Mouse (Mus musculus) limb, embryonic 15.5 days (tissue): ENCODE data around the gene Pdzd7. TPM values are rescaled to one million over a fixed set of nuclear protein-coding genes. Genes with fewer than 3 reads are reported as not detected.
A peak's percentile ranks its signal among the peaks of the same experiment; 100 is the strongest.

Source experiments
- ATAC-seq: fragments of 200-750 bp; cut with Nextera tagmentation; 2 replicates; pipeline ENCODE4 v1.8.0; 2017; ENCODE audit warnings: low read depth, moderate TSS enrichment; ENCODE audit not compliant: insufficient number of reproducible peaks, low FRiP score, low TSS enrichment
- H3K27ac ChIP-seq: fragments of 300-500 bp; sonication (generic); 2 replicates; pipeline ENCODE4 v1.5.1; 2015; ENCODE audit warnings: moderate library complexity, mild to moderate bottlenecking, inconsistent platforms
- H3K27me3 ChIP-seq: fragments of 300-500 bp; sonication (generic); 2 replicates; pipeline ENCODE4 v1.6.1; 2015; ENCODE audit warnings: inconsistent platforms
- H3K36me3 ChIP-seq: fragments of 300-500 bp; sonication (generic); 2 replicates; pipeline ENCODE4 v1.6.1; 2015; ENCODE audit warnings: inconsistent platforms
- H3K4me1 ChIP-seq: fragments of 300-500 bp; sonication (generic); 2 replicates; pipeline ENCODE4 v1.6.1; 2015; ENCODE audit warnings: inconsistent platforms
- H3K4me2 ChIP-seq: fragments of 300-500 bp; sonication (generic); 2 replicates; pipeline ENCODE4 v1.6.1; 2015; ENCODE audit warnings: mild to moderate bottlenecking, inconsistent platforms
- H3K4me3 ChIP-seq: fragments of 300-500 bp; sonication (generic); 2 replicates; pipeline ENCODE4 v1.5.1; 2015; ENCODE audit warnings: mild to moderate bottlenecking, inconsistent platforms
- H3K9ac ChIP-seq: fragments of 300-500 bp; sonication (generic); 2 replicates; pipeline ENCODE4 v1.6.1; 2015; ENCODE audit warnings: inconsistent platforms
- H3K9me3 ChIP-seq: fragments of 300-500 bp; sonication (generic); 2 replicates; pipeline ENCODE4 v1.6.1; 2016; ENCODE audit warnings: inconsistent platforms
- WGBS: fragments of 180-500 bp; shearing (Covaris S2); methylation state at CpG from one replicate; pipeline ENCODE4 v1.1.7; 2015; 5-methylcytosine and 5-hydroxymethylcytosine counted together
- polyA plus RNA-seq: library from polyadenylated mRNA; unstranded; fragments of >200 nt; fragmentation: Nextera tagmentation; extraction: Ambion mirVana; gene quantifications from 2 replicates; pipeline ENCODE4 v1.2.1, GENCODE M21; 2015

The Pdzd7 gene
- polyA plus RNA-seq, 1 experiment from 2014 or later: 0.37 TPM

DNA sequence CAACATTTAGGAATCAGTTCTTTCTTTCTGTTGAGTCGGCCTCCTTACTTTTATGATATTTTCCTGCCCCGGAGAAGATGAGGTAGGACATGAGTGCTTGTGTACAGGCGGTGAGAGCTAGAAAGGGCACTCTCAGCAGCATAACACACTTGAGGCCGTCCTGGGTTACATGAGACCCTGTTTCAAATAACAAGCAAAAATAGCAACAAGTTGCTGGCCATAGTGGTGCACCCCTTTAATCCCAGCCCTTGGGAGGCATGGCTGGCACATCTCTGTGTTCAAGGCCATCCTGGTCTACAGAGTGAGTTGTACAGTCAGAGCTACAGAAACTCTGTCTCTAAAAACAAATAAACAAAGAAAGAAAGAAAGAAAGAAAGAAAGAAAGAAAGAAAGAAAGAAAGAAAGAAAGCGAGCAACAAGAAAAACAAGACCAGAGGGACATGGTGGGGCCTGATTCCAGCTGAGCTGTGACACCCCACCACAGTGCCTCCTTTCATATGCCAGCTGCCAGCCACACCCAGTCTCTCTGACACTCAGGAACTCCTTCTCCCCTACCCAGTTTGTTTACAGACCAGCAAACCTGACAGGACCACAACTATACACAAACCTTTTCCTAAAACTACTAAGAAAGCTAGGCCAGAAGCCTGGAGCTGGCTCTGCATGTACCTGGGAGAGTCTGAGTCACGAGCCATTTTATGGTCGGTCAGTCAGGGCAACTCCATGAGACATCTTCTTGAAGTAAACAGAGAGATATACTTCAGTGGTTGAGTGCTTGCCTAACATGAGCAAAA, 11.6 kb upstream of the Pdzd7 start:
- Histone ChIP-seq H3K4me3 (peak overlapping the region; percentile 56), H3K4me2 (peak overlapping the region; percentile 70), H3K4me1 (peaks cover 24% of the 10 kb centered on the region), H3K36me3 (peaks cover 32% of the 10 kb centered on the region), H3K27ac (peak overlapping the region; percentile 97), H3K9ac (0 out of 2 replicates have a peak overlapping the region, but pooled peaks have one; percentile 46), H3K9me3 (no peaks in the 10 kb centered on the region), H3K27me3 (no peaks in the 10 kb centered on the region)
- 66% methylated on average over 7 of the region's 7 CpGs for WGBS
- no peak for ATAC-seq

DNA sequence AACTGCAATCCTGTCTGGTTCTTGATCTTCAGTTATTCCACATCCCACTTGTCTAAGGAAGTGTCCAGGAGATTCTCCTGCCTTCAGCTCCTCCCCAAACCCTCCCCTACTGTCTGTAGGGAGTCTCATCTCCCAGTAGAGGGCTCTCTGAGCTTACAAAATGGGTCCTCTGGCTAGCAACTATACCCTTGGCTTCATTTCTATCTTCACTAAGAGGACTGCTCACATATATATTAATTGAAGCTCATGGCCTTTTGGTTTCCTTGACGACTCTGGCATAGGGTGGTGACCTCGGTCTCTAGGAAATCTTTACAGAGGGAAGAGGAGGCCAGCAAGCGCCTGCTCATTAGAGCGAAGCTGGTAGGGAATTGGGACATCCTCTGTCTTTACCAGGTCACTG, 10.8 kb upstream of the Pdzd7 start:
- H3K36me3 ChIP-seq: peaks cover 36% of the 10 kb centered on the region
- peaks cover 24% of the 10 kb centered on the region for H3K4me1 ChIP-seq
- WGBS: 47% methylated on average over 4 of the region's 4 CpGs
- H3K4me3 ChIP-seq: no peak overlapping the region
- no peaks in the 10 kb centered on the region for H3K27me3 ChIP-seq
- peak overlapping the region; percentile 97; the same call in 1 of the 2 replicates for H3K27ac ChIP-seq
- H3K4me2 ChIP-seq: 0 out of 2 replicates have a peak overlapping the region, but pooled peaks have one; percentile 12
- H3K9me3 ChIP-seq: no peaks in the 10 kb centered on the region
- no peak for ATAC-seq
- no peak overlapping the region for H3K9ac ChIP-seq

DNA sequence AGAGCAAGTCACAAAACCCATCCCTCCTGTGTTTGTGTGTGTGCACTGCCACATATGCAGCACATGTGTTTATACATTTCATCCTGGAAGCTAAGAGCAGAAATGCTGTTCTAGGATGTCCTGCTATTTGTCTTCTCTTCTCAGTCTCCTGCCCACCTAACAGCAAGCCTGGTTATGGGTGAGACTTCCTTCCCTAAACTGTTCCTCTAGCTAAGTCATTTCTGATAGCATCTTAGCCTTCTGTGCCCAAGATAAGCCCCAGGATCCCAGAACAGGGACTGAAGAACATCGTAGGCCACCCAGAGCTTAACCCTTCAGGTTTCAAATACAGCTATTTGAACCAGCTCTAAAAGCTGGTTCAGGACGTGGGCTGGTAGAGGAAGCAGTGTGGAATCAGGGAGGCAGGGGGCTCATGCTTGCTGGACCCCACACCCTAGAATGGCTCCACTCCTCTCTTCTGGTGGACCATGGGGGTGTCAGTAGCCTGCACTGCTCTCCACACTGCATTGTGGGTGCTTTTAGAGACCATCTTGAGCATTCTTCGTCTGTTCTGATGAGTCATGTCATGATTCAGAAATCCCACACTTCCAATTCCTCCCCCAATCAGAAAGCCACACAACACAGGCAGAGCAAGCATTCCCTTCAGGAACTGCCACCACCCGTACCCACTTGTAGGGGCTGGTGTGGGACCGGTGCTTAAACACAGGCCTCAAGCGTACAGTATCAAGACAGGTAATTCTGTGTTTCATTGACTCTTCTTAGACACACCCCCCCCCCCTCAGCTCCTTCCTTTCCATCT, 9.6 kb upstream of the Pdzd7 start:
- Histone ChIP-seq H3K4me2 (no peak overlapping the region), H3K9me3 (no peaks in the 10 kb centered on the region), H3K9ac (no peak overlapping the region), H3K4me3 (no peak overlapping the region), H3K4me1 (peaks cover 24% of the 10 kb centered on the region), H3K36me3 (peaks cover 45% of the 10 kb centered on the region), H3K27me3 (no peaks in the 10 kb centered on the region), H3K27ac (no peak overlapping the region)
- WGBS: 81% methylated on average over 6 of the region's 6 CpGs
- ATAC-seq: no peak

DNA sequence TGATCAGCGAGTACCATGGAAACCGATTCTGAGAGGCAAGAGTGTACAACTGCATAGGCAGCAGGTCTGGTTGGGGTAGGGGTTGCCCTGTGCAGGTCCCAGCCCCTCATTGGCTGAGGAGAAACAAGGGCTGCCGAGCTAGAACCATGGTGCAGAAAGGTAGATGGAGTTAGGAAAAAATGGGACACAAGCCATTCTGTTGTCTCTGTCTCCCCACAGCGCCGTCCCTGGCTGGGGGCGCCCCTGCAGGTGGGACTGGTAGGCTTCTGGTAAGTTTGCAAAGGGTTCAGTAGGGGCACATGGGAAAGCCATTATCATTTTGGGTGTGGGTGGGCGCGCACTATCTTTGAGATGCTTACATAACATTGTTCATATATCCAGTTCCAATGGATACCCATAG, 7.9 kb upstream of the Pdzd7 start:
- H3K9me3 ChIP-seq: no peaks in the 10 kb centered on the region
- H3K4me2 ChIP-seq: no peak overlapping the region
- H3K4me1 ChIP-seq: peaks cover 30% of the 10 kb centered on the region
- H3K9ac ChIP-seq: no peak overlapping the region
- no peak overlapping the region for H3K4me3 ChIP-seq
- peaks cover 52% of the 10 kb centered on the region for H3K36me3 ChIP-seq
- no peaks in the 10 kb centered on the region for H3K27me3 ChIP-seq
- no peak for ATAC-seq
- 89% methylated on average over 8 of the region's 8 CpGs for WGBS
- H3K27ac ChIP-seq: no peak overlapping the region

DNA sequence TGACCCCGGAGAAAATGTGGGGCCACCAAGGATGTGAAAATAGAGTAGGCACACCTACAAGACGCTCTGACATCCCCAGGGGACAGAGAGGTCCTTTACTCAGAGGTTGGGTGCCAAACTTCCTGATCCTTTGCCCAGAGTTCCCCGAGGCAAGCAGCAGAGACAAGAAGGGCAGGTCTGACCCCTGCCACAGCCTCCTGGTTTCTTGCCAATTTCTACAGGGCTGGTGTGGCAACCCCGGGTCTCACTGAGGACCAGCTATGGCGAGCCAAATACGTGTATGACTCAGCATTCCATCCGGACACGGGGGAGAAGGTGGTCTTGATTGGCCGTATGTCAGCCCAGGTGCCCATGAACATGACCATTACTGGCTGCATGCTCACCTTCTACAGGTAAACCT, 4.0 kb upstream of the Pdzd7 start:
- no peak for ATAC-seq
- no peak overlapping the region for H3K4me2 ChIP-seq

DNA sequence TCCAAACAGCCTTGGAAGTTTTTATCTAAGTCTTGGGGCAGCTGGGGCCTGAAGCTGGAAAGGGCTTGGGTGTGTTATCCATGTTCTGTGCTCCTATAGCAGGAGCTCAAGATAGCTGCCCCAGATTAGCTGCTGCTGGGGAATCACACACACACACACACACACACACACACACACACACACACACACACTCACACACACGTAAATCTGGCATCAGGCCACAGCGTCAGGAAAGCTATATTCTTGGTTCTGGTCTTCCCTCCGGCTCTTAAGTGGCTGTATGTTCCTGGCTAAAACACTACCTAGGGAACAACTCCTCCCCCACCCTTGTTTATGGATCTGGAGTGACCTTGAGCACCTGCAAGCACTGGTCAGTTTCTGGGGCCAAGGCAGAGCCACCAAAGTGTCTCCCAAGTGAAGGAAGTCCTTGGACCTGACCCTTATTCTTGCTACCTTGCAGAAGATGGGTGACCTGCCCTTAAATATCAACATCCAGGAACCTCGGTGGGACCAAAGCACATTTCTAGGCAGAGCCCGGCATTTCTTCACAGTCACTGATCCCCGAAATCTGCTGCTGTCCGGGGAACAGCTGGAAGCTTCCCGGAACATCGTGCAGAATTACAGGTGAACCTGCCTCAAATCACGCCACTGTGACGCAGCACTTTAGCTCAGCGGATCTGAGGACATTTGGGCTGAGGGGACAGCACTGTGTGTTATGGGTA, 3.3 kb upstream of the Pdzd7 start:
- Histone ChIP-seq H3K27ac (peak overlapping the region; percentile 96), H3K27me3 (peaks cover 24% of the 10 kb centered on the region), H3K36me3 (peaks cover 36% of the 10 kb centered on the region), H3K4me3 (peak overlapping the region; percentile 57), H3K4me1 (peaks cover 31% of the 10 kb centered on the region), H3K9me3 (no peaks in the 10 kb centered on the region), H3K9ac (peak overlapping the region; percentile 50), H3K4me2 (peak overlapping the region; percentile 87)
- WGBS: 71% methylated on average over 12 of the region's 12 CpGs
- no peak for ATAC-seq

More for the DNA sequence above, 4.0 kb upstream of the Pdzd7 start:
- no peak overlapping the region for H3K4me3 ChIP-seq
- peaks cover 19% of the 10 kb centered on the region for H3K27me3 ChIP-seq
- 77% methylated on average over 9 of the region's 9 CpGs for WGBS
- H3K9me3 ChIP-seq: no peaks in the 10 kb centered on the region
- H3K36me3 ChIP-seq: peaks cover 44% of the 10 kb centered on the region
- peaks cover 31% of the 10 kb centered on the region for H3K4me1 ChIP-seq
- no peak overlapping the region for H3K27ac ChIP-seq
- no peak overlapping the region for H3K9ac ChIP-seq

DNA sequence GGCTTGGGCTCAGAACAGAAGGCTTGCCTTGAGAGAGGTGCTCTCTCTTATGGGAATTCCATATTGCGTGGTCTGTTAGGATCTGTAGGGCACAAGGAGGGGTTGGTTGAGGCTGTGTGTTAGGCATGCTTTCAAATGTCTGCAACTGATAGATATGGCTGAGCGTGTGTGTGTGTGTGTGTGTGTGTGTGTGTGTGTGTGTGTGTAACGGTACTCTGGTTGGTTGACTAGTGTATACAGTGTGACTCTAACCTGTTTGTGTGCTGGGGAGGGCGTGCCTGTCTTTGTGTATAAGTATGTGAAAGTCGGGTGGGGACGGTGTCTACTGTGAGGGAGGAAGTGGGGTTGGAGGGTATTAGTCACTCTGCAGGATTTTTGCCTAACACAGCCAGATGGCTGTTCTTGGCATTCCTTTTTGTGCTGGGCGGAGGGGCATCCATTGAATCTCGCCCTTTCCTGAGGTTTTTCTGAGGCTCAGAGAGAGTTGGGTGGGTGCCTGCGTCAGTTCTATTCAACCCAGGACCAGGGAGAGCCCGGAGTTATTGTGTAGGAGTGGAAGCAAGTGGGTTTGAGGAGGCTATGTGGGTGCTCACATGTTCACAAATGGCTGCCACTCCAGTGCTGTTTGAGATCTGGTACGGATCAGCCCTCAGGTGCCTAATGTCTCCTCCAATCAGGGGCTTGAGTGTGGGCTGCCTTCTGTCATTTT, 2.6 kb upstream of the Pdzd7 start:
- Histone ChIP-seq H3K4me1 (peaks cover 31% of the 10 kb centered on the region), H3K27me3 (peaks cover 24% of the 10 kb centered on the region), H3K4me3 (peak overlapping the region; percentile 57), H3K27ac (peak overlapping the region; percentile 96), H3K4me2 (peak overlapping the region; percentile 87), H3K9ac (peak overlapping the region; percentile 50), H3K9me3 (no peaks in the 10 kb centered on the region), H3K36me3 (peaks cover 29% of the 10 kb centered on the region)
- peak; percentile 72; the same call in 1 of the 2 replicates for ATAC-seq
- 19% methylated on average over 11 of the region's 11 CpGs for WGBS

DNA sequence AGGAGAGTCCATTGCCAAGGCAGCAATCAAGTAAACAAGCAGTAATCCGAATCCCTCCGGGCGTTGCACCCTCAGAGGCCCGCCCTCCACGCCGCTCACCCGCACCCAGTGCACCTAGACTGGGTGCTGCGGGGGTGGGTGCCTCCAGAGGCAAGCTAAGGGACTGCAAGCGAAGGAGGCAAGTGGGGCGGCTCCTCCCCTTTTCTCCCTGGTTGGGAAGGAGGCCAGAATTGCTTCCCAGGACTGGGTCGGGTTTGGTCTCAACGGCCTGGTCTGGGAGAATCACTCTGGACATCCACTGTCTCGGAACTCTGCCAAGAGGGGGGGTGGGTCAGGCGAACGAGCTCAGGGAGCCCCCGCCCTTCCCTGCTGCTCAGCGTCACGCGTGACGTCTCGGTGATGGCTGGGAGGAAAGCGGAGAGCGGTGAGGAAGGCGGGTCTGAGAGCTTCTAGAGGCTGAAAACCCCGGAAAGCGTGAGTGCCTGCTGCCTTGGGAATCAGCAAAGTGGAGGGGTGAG, 2.0 kb upstream of the Pdzd7 start, which contains the start of gene Sfxn3:
Gene Sfxn3 (plus strand): TSS at position 87 of the 518 bp plus-strand sequence.
- Histone ChIP-seq H3K27ac (peak within 1 kb of the TSS; percentile 96), H3K27me3 (peaks cover 24% of the 10 kb centered on the region), H3K36me3 (peaks cover 23% of the 10 kb centered on the region), H3K4me1 (peaks cover 31% of the 10 kb centered on the region), H3K9ac (peak within 1 kb of the TSS; percentile 50), H3K9me3 (no peaks in the 10 kb centered on the region), H3K4me3 (peak within 1 kb of the TSS; percentile 57), H3K4me2 (peak within 1 kb of the TSS; percentile 87)
- ATAC-seq: peak; percentile 80
- 0% methylated on average over 26 of the region's 26 CpGs for WGBS

DNA sequence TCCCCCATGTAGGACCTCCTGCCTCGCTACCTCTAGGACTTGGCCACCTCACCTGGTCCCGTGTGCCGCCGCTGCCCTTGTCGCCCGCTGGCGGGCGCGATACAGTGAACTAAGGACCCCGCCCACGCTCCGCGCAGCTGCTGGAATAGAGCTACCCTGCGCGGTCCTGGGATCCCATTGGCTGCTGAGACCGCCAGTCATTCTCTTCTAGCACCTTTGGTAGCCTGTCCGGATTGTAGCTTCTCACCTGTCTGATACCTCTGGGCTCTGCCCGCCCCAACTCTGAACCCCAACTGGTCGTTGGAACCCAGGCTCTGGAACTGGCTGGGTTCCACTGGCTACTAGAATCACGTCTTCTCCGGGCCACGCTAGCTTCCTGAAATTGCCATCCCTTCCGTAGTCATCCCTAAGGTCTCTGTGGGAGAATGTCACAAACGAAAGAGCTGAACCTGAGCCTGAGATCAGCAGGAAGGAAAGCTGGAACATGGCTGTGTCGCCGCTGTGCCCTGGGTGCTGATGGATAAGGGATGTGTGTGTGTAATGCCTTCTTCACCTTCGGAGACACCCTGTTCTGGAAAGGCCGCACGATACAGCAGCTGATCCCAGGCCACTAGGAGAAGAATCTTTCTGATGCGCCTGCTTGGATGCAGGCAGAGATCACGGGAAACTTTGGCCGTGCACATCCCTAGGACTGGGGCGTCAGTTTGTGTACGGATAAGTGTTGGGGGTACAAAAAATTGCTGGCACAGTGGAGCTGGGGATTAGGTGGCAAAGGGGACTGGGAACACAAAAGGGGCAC, 1.2 kb upstream of the Pdzd7 start:
- H3K27ac ChIP-seq: peak overlapping the region; percentile 96
- H3K9me3 ChIP-seq: no peaks in the 10 kb centered on the region
- peaks cover 24% of the 10 kb centered on the region for H3K27me3 ChIP-seq
- H3K4me3 ChIP-seq: peak overlapping the region; percentile 57
- 2% methylated on average over 34 of the region's 34 CpGs for whole genome bisulfite sequencing
- H3K4me1 ChIP-seq: peaks cover 31% of the 10 kb centered on the region
- H3K4me2 ChIP-seq: peak overlapping the region; percentile 87
- peaks cover 16% of the 10 kb centered on the region for H3K36me3 ChIP-seq
- peak overlapping the region; percentile 50; the same call in 1 of the 2 replicates for H3K9ac ChIP-seq
- no peak for ATAC-seq

DNA sequence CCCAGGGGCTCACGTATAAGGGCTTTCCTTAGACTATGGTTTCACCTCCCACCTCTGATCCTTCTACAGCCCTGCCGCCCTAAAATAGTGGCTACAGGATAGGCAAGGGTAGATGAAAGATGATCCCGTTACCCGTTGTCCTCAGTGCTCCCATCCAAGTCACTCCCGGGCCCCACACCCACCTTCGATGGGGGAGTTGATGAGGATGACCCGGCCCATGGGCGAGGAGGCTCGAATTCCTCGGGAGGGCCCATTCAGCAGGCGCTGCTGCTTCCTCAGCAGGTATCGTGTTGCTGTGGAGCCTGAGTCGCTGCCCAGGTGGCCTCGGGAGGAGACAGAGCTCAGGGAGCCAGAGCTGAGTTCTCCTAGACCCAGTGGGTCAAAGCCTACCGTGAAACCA, 281 bp downstream of the Pdzd7 start:
- Histone ChIP-seq H3K36me3 (peaks cover 8% of the 10 kb centered on the region; the same call in 1 of the 2 replicates), H3K27ac (no peak overlapping the region), H3K4me3 (no peak overlapping the region), H3K4me1 (peaks cover 31% of the 10 kb centered on the region), H3K27me3 (peaks cover 29% of the 10 kb centered on the region), H3K4me2 (no peak overlapping the region), H3K9me3 (no peaks in the 10 kb centered on the region), H3K9ac (no peak overlapping the region)
- no peak for ATAC-seq
- 29% methylated on average over 15 of the region's 15 CpGs for WGBS
